Mouse (Mus musculus): ENCODE measurements at regions not wholly inside any gene's neighbourhood (a gene's known extent, or its start where the extent isn't known, plus 50 kb on each side); places are given as distances from the start of the nearest gene placed in this dataset.

DNA sequence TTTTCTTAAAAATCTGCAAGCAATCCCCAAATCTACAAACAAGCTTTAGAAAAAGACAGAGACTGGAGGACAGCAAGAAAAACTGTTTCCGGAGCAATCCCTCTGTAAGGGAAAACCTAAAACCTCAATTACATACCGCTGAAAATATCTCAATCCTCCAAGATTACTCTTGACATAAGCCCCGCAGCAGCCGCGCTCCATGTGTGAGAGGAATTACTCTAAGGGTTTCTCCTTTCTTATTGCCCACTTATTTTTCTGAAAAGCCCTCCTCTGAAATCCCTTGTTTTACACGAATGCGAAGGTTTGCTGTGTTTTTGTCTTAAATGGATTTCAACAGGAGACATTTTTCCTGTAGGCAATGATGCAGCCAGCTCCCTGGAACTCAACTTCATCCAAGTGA lies 80.3 kb downstream of the Insig2 start:
- no peak for DNase-seq (ENCODE audit: extremely low spot score in 1 of 2, low spot score in 1 of 2)

GRCm38 (mm10) chr1:121254196-121254595 lies 78.2 kb downstream of the Insig2 start:
- DNase-seq (ENCODE audit: extremely low spot score in 1 of 2, low spot score in 1 of 2), result no peak

All from frontal cortex, adult 2 months (tissue).